In genomic region chr7:139399977-139400685, GRCm38 (mm10) we compare ENCODE assay signal across 14 mouse cellular contexts. TPM values are rescaled to one million over a fixed set of nuclear protein-coding genes. Genes with fewer than 3 reads are reported as not detected.
DNase-seq lines count a peak whose midpoint lies in the region; TF ChIP-seq lines count a peak whose summit lies in the region.
"Had no signal": no experiment of that assay in that cellular context is flagged by ENCODE, and none has a peak within 500 bp of the region (broad histone marks: within the 10 kb centered on the region; RNA-seq: fewer than 3 reads in every experiment).

No protein-coding gene starts in this region.

- TF ChIP-seq CTCF in CH12.LX (conservative IDR thresholded peaks at IDR 0.05 in 1 of 2, IDR thresholded peaks at IDR 0.05 in 1 of 2; ENCODE audit: low read depth in 2 of 2, low read length in 2 of 2): no peak

- peaks cover 0 to 4% of the 10 kb centered on the region in 2 experiments for H3K36me3 ChIP-seq in CH12.LX (replicated peaks in 1 of 2; ENCODE audit: control insufficient read depth in 1 of 2, insufficient read depth in 1 of 2, low read length in 1 of 2)
- H3K36me3 ChIP-seq: hindbrain, embryonic 13.5 days; midbrain, embryonic 13.5 days; neural tube, embryonic 13.5 days had no signal

- no peak overlapping the region for H3K27ac ChIP-seq in CH12.LX (ENCODE audit: insufficient read depth, low read depth)
- H3K27ac ChIP-seq: hindbrain, embryonic 13.5 days; midbrain, embryonic 13.5 days; neural tube, embryonic 13.5 days had no signal

- in situ Hi-C loops in CH12.LX (cut with MboI; ENCODE audit: low pct_ligation_motif_present, low pct_unique_long_range_greater_than_20kb, low sequenced_read_pairs): loop anchor here (10.0 kb wide), 1 partner anchor 65 kb away; no protein-coding TSS in a partner anchor

- TF ChIP-seq RAD21 in CH12.LX (IDR thresholded peaks at IDR 0.05; ENCODE audit: low read depth, low read length): no peak

- H3K27me3 ChIP-seq in CH12.LX (replicated peaks): no peaks in the 10 kb centered on the region
- H3K27me3 ChIP-seq: hindbrain, embryonic 13.5 days; midbrain, embryonic 13.5 days; neural tube, embryonic 13.5 days had no signal

- no peaks in the 10 kb centered on the region for H3K79me2 ChIP-seq in CH12.LX (replicated peaks; ENCODE audit: control insufficient read depth, extremely low read depth, insufficient read depth, poor library complexity, severe bottlenecking)

- no peak overlapping the region for H3K9ac ChIP-seq in CH12.LX (ENCODE audit: insufficient read depth, low read depth)
- H3K9ac ChIP-seq: hindbrain, embryonic 13.5 days; lung, embryonic 14.5 days; midbrain, embryonic 13.5 days; neural tube, embryonic 13.5 days had no signal

- peak; percentile 29 for DNase-seq in ovary, postnatal 36 days (ENCODE audit: low spot score)
- DNase-seq in ovary, postnatal 14 days (ENCODE audit: low spot score): no peak
- no peak for DNase-seq in CH12.LX (ENCODE audit: extremely low read depth)
- DNase-seq in adrenal gland, postnatal 14 days: peak; percentile 68
- DNase-seq in naive thymus-derived CD4-positive, alpha-beta T cell, adult 2 months (ENCODE audit: low read depth): peak; percentile 71
- no peak for DNase-seq in kidney, adult 11 months
- no peak for DNase-seq in heart, adult 8-10 months (ENCODE audit: low spot score)
- no peak for DNase-seq in testis, postnatal 14 days (ENCODE audit: low spot score)
- DNase-seq: embryo, embryonic 11 days; lung, embryonic 14.5 days had no signal

- dilution Hi-C loops in CH12.LX (cut with MboI; ENCODE audit: extremely low pct_ligation_motif_present, extremely low pct_unique_long_range_greater_than_20kb, low sequenced_read_pairs): no loop called here

- no peak overlapping the region for H3K4me2 ChIP-seq in CH12.LX (ENCODE audit: insufficient read depth, low read depth, poor library complexity, severe bottlenecking)
- H3K4me2 ChIP-seq: heart, embryonic 11.5 days; hindbrain, embryonic 13.5 days; lung, embryonic 14.5 days; midbrain, embryonic 13.5 days; neural tube, embryonic 13.5 days had no signal

- TF ChIP-seq POLR2A in CH12.LX (IDR thresholded peaks at IDR 0.05; ENCODE audit: low read depth, low read length): no peak

- no peak for TF ChIP-seq EP300 in CH12.LX (IDR thresholded peaks at IDR 0.05; ENCODE audit: low read length)

- no peaks in the 10 kb centered on the region for H3K9me3 ChIP-seq in CH12.LX (replicated peaks; ENCODE audit: low read length)
- H3K9me3 ChIP-seq: hindbrain, embryonic 13.5 days; midbrain, embryonic 13.5 days; neural tube, embryonic 13.5 days had no signal

- no peak overlapping the region for H3K4me3 ChIP-seq in CH12.LX (replicated peaks in 1 of 3; ENCODE audit: low read depth in 2 of 3, low read length in 2 of 3, poor library complexity in 1 of 3)
- H3K4me3 ChIP-seq: hindbrain, embryonic 13.5 days; midbrain, embryonic 13.5 days; neural tube, embryonic 13.5 days had no signal

- peaks cover 45 to 80% of the 10 kb centered on the region in 2 experiments for H3K4me1 ChIP-seq in CH12.LX (ENCODE audit: control insufficient read depth in 1 of 2, insufficient read depth in 2 of 2)

TF ChIP-seq in CH12.LX, 34 proteins besides CTCF, POLR2A, EP300 and RAD21:
- TF ChIP-seq RCOR1 (conservative IDR thresholded peaks at IDR 0.05; ENCODE audit: low read depth, low read length) (no peak), UBTF (IDR thresholded peaks at IDR 0.05; ENCODE audit: low read depth, low read length) (no peak), USF1 (IDR thresholded peaks at IDR 0.05; ENCODE audit: low read depth, low read length) (no peak), ELF1 (IDR thresholded peaks at IDR 0.05; ENCODE audit: low read depth, low read length) (peak; percentile 35; the same call in 1 of the 2 replicates), ETS1 (conservative IDR thresholded peaks at IDR 0.05; ENCODE audit: low read depth, low read length) (0 out of 2 replicates have a peak, but pooled peaks have one; percentile 21), BHLHE40 (IDR thresholded peaks at IDR 0.05; ENCODE audit: low read depth, low read length) (peak; percentile 47), MAZ (IDR thresholded peaks at IDR 0.05; ENCODE audit: low read depth, low read length) (no peak), TCF12 (IDR thresholded peaks at IDR 0.05; ENCODE audit: low read depth, low read length) (peak; percentile 35; the same call in 1 of the 2 replicates)

RNA-seq across cellular contexts. Expression of gene Inpp5a, which starts 11.2 kb away (rescaled TPM):
- 2.7 and 3.0 TPM in 2 replicates for total RNA-seq in CH12.LX (2012; rRNA removed)
- 1.7 and 1.8 TPM in 2 replicates for total RNA-seq in CH12.LX (2014; rRNA removed)
- 5.4 and 6.9 TPM in 2 replicates for polyA plus RNA-seq in CH12.LX (2012; ENCODE audit: insufficient read length, low read depth)
- 60.1 and 60.3 TPM in 2 replicates for total RNA-seq in adrenal gland, postnatal 14 days (2021)
- 100 to 1,000 TPM; 291 to 307 (median 299) TPM for total RNA-seq in heart, adult 8-10 months (2022)

Comparison
In these comparisons a context has a peak if more than half of its experiments do, and no peak if none do; other contexts are left out.
1. DNase-seq: peak in ovary, postnatal 36 days (single experiment), adrenal gland, postnatal 14 days (single experiment) and naive thymus-derived CD4-positive, alpha-beta T cell, adult 2 months (single experiment); none in ovary, postnatal 14 days (single experiment), CH12.LX (single experiment), kidney, adult 11 months (single experiment), heart, adult 8-10 months (single experiment) and testis, postnatal 14 days (single experiment).
2. RNA of gene Inpp5a, which starts 11.2 kb away (total RNA-seq): 291 to 307 TPM in heart, adult 8-10 months and 60.1 to 60.3 TPM in adrenal gland, postnatal 14 days; 1.7 to 3.0 TPM in CH12.LX; every median in the first group is over 10 times any median in the second.